Mouse (Mus musculus) embryo, embryonic 11 days (tissue): ENCODE measurements around the gene Lrrc28.

ENCODE experiments used
- DNase-seq: peaks from one replicate; pipeline ENCODE4 v3.0.0-alpha.2; 2015

Lrrc28 gene

DNA sequence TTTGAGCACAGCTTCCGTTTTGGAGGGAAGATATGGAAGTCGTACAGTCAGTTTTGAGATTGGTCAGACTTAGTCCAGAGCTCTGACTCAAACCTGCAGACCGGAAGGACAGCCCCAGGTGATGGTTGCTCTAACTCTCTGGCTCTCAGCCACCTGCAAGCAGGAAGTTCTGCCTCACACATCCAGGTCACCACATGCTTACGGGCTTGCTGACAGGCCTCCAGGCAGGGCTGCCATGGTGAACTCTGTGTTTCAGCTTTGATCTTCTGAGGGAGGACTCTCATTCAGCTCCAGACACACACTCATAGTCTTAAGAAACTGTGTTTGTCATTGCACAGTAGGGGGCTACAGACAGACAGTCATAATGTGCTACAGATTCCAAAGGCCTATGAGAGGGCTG lies 161.4 kb downstream of the Lrrc28 start:
- DNase-seq: no peak

DNA sequence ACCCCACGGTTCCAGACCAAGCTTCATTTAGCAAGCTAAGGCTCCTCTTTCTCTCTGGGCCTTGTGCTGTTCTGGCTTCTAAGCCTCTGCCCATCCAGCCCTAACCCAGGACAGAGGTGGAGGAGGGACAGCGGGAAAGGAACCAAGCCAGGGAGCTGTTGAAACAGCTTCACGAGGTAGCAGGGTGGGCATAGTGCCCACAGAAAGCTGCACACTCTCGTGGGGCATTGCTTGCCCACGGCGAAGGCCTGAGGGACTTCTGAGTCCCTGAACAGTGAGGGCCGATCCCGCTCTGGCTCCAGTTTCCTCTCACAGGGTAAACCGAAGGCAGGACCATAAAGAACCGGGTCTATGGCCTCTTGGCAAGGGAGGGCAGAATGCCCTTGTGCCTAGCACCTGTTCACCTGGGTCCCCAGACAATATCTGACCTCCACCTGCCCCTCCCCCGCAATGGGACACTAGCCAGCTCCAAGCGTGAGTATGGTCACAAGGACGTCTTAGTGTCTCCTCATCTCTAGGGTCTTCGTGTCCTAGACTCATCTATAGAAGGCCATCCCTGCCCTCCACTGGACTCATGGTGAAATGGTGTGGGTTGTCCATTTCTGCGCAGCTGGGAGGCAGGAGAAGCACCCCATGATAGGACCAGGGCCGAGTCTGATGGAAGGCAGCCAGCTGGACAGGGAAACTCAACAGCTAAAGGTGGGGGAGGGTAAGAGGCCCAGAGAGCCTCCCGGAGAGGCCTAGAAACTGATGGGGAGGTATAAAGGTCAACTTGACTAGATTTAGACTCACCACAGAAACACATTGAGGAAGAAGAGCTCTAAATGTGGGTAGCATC lies 165.3 kb downstream of the Lrrc28 start:
- DNase-seq: no peak

DNA sequence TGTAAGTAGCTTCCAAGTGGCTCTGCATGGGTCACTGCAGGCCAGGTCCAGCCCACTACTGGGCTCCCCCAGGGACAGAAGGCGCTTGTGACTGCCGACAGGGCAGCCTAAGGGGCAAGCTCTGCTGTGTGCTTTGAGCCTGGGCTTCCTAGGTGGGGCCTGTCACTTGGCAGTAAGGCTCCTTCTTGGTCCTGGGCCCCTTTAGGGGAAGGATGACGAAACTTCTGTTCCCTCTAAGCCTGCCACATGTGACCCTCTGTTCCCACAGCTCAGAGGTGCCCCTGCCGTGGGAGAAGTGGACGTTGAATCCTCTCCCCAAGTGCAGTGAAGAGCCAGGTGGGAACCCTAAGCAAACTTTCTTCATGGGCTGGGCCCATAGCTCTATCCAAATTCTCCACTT lies 165.9 kb downstream of the Lrrc28 start:
- DNase-seq: no peak

DNA sequence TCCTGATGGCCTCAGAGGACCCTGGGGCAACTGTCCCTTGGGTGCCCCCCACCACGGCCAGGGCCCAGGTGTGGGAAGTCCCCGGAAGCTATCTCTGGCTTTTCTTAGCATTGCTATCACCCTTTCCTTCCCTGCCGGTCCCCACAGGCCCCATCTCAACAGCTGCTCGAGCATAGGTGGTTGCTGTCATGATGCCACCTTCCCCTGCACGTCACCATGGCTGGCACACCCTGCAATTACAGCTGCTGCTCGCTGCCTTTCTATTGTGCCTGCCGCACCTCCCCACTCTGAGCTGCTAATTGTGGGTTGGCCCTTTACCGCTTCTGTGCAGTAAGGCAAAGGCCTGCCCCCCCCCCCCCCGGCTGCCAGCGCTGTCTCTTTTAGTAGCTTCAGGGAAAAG lies 167.1 kb downstream of the Lrrc28 start:
- DNase-seq: no peak

DNA sequence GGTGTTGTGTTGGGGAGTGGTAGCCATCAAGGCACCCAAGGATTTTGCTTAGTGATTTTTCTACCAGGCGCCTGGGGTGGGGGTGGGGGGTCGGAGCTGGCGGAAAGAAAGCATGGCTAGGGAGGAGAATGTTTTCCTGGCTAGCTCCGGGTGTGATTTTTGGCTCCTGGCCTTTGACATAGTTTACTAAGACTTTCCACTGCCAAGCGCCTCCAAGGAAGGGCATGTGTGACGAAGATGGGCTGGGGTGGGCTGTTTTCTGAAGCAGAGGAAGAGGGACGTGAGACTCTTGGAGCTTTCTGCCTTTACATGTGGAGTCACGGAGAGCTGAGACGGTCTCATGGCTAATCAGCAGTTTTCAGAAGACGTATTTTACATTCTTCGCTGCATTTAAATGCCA lies 173.8 kb downstream of the Lrrc28 start:
- DNase-seq: no peak

DNA sequence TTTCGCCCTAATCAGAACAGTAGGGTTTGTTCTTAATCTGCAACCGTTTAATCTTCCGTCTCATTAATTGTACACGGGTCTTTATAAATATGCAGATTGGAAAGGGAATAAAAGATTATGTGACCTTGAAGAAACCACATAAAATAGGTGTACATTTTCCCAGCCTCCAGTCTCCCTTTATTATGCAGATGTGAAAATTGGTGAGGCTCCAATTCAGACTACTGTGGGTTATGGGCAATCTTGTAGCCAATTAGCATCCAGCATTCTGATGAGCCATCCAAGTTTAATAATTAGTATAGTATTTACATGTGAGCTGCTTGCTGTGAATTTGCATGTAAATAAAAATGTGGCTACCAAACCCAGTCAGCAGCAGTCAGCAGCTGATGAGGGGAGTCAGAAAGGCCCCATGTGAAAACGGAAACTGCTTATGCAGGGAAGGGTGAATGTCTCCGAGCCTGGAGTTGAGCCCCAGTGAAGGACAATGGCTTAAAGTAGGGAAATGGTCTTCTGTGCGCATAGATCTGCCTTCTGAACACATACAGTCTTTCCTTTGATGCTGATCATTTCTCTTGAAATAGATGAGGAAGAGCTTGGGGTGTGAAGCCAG lies 176.2 kb downstream of the Lrrc28 start:
- no peak for DNase-seq

DNA sequence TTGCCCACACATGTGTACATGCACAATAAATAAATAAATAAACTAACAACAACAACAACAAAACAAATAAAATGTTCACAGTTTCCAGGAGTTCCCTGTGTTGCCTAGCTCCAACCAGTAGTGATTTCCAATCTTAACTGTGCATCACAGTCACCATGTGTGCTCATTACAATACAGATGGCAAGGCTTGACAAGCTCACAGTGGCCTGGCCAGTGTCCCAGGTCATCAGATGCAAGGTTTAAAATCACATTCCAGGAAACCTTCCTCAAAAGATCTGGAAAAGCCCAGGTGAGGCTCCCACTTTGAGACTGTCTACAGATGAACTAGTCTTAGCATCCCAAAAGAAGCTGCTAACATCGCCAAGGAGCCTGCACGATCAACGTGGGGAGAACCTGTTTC lies 176.9 kb downstream of the Lrrc28 start:
- DNase-seq: no peak

DNA sequence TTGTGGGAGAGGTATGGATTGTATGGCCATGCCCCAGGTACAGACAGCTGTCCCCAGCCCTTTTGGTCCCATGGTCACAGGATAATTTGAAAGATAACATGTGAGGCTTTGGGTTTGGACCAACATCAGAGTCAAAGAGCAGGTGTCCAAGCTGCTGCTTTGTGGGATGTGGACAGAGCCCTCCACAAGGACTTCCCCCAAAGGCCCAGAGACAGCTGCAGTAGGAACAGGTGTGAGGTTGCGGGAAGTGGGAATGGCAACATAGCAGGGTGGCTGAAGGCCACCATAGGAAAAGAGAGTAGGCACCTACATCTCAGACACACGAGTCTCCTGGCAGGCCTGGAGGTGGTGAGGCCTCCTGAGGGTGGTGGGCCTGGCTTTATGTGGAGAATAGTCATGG lies 178.7 kb downstream of the Lrrc28 start:
- DNase-seq: no peak

DNA sequence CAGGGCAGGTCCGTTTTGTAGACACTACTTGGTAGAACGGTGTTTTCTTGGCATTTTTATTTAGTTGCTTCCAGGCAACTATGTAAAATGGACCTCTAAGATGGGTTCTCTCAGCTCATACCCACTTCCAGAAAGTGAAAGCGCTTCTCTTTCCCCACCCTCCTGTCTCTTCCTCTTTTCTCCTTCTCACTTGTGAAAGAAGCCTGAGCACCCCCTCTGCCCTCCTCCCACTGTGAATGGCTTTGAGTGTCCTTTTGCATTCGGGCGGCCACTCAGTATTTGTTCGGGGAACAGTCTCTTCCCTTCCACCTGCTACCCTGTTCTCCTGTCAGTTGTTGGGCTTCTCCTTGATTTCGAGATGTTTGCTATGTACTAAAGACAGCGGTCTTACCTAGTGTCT lies 180.4 kb downstream of the Lrrc28 start:
- no peak for DNase-seq

DNA sequence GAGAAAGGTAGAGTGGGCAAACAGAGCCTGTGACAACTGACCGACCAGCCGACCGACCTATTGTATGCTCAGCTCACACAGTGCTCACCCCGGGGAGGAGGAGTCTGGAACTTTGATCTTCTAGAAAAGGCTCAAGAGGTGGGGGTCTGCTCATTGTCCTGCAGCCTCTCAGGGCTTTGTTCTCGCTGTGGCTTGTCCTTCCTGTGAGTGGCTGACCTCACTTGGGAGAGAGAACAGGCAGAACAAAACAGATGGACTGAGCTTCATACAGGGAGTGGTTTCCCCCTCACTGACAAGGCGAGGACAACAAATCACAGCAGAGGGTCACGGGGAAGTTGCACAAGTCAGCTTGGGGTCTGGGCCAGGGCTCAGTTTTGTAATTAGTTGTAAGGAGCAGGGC lies 181.5 kb downstream of the Lrrc28 start:
- peak; percentile 55 for DNase-seq
